Mouse (Mus musculus) kidney, adult 8-10 months (tissue): Measurements from ENCODE around the gene Gm45021.
A peak's percentile ranks its signal among the peaks of the same experiment; 100 is the strongest.

Experiments used
- DNase-seq, 2 experiments: peaks; one replicate each; pipeline ENCODE4 v3.0.0; 2022

Gm45021 gene

GRCm38 (mm10) chr6:48573280-48573679 is 16.1 kb upstream of the Gm45021 start:
- DNase-seq = no peak

GRCm38 (mm10) chr6:48573981-48574380 is 15.4 kb upstream of the Gm45021 start:
- DNase-seq = no peak

- no peak for DNase-seq
Measured at GRCm38 (mm10) chr6:48578736-48579135, 10.7 kb upstream of the Gm45021 start.

- DNase-seq = no peak
Measured at GRCm38 (mm10) chr6:48579215-48579648, 10.2 kb upstream of the Gm45021 start.

- no peak for DNase-seq
Measured at GRCm38 (mm10) chr6:48581257-48581656, 8.2 kb upstream of the Gm45021 start.

- no peak for DNase-seq
Measured at GRCm38 (mm10) chr6:48582037-48582436, 7.4 kb upstream of the Gm45021 start.

- peak in 1 of 2 experiments; percentile 63 for DNase-seq
Measured at GRCm38 (mm10) chr6:48591221-48591845, 1.9 kb downstream of the Gm45021 start.

GRCm38 (mm10) chr6:48591871-48592270 is 2.5 kb downstream of the Gm45021 start:
- no peak for DNase-seq

GRCm38 (mm10) chr6:48593158-48594042 is 4.0 kb downstream of the Gm45021 start, which contains the start of the genes Repin1 and Gm44965:
TSS of gene Repin1 (plus strand) at chr6:48593883.
TSS of gene Gm44965 (plus strand) at chr6:48593941.
- DNase-seq = peak; percentile 95 to 96

GRCm38 (mm10) chr6:48594043-48594738 is 4.8 kb downstream of the Gm45021 start:
- peak; percentile 61 to 64 for DNase-seq

GRCm38 (mm10) chr6:48595278-48595677 is 5.9 kb downstream of the Gm45021 start:
- no peak for DNase-seq

- no peak for DNase-seq
Measured at GRCm38 (mm10) chr6:48596545-48597232, 7.3 kb downstream of the Gm45021 start.

- DNase-seq = no peak
Measured at GRCm38 (mm10) chr6:48597233-48597625, 7.8 kb downstream of the Gm45021 start.

GRCm38 (mm10) chr6:48600594-48600993 is 11.2 kb downstream of the Gm45021 start:
- no peak for DNase-seq

- DNase-seq = peak; percentile 98
Measured at GRCm38 (mm10) chr6:48601271-48602079, 12.1 kb downstream of the Gm45021 start, which contains the start of gene Zfp775. TSS of gene Zfp775 (plus strand) at chr6:48602063.

- no peak for DNase-seq
Measured at GRCm38 (mm10) chr6:48602080-48602741, 12.8 kb downstream of the Gm45021 start.

- no peak for DNase-seq
Measured at GRCm38 (mm10) chr6:48608124-48608523, 18.7 kb downstream of the Gm45021 start.

- no peak for DNase-seq
Measured at GRCm38 (mm10) chr6:48609512-48609911, 20.1 kb downstream of the Gm45021 start.

GRCm38 (mm10) chr6:48610657-48611056 is 21.2 kb downstream of the Gm45021 start:
- DNase-seq = no peak

GRCm38 (mm10) chr6:48613464-48613863 is 24.1 kb downstream of the Gm45021 start:
- DNase-seq = no peak

- DNase-seq = no peak
Measured at GRCm38 (mm10) chr6:48614756-48615155, 25.3 kb downstream of the Gm45021 start.
